Mouse (Mus musculus) lung, postnatal 14 days (tissue): ENCODE measurements around the gene Iqcf6.
A peak's percentile ranks its signal among the peaks of the same experiment; 100 is the strongest.

ENCODE experiments used
- DNase-seq: peaks from one replicate; pipeline ENCODE4 v3.0.0; 2021

Gene Iqcf6

GRCm38 (mm10) chr9:106659441-106659840, 33.1 kb downstream of the Iqcf6 start:
- no peak for DNase-seq

GRCm38 (mm10) chr9:106659935-106660334, 33.6 kb downstream of the Iqcf6 start:
- DNase-seq = no peak

- no peak for DNase-seq
Measured at GRCm38 (mm10) chr9:106663200-106663599, 36.8 kb downstream of the Iqcf6 start.

- no peak for DNase-seq
Measured at GRCm38 (mm10) chr9:106664433-106664832, 38.1 kb downstream of the Iqcf6 start.

- no peak for DNase-seq
Measured at GRCm38 (mm10) chr9:106664856-106665255, 38.5 kb downstream of the Iqcf6 start.

GRCm38 (mm10) chr9:106673860-106674259, 47.5 kb downstream of the Iqcf6 start:
- no peak for DNase-seq

- peak; percentile 89 for DNase-seq
Measured at GRCm38 (mm10) chr9:106675480-106675879, 49.1 kb downstream of the Iqcf6 start.

- DNase-seq = no peak
Measured at GRCm38 (mm10) chr9:106675965-106676364, 49.6 kb downstream of the Iqcf6 start.

- no peak for DNase-seq
Measured at GRCm38 (mm10) chr9:106676571-106676970, 50.2 kb downstream of the Iqcf6 start.
